Mouse (Mus musculus) lung, postnatal 25 days (tissue): Measurements from ENCODE around the gene Hist1h2ap.
"Not testable (repeated sequence)": the region's sequence is repeated elsewhere in the genome, so short reads cannot be mapped to it uniquely, and the experiment has no call there.

Experiments
- DNase-seq: peaks from one replicate; pipeline ENCODE4 v3.0.0; 2022; ENCODE audit warnings: low spot score

Hist1h2ap gene

DNA sequence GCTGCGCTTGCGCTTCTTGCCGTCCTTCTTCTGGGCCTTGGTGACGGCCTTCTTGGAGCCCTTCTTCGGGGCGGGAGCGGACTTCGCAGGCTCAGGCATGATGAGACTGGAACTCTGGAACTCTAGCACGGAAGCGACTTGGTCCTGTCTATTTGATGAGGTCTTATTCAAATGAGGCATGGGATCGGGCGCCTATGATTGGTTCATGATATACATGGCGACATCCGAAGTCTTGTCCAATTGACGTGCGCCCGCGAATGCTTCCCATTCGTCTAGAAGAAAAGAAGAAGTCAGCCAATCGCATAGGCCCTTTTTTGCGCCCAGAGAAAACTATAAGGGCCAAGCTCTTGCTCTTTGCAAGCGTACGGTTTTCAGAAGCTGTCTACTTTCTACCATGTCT, 23.2 kb downstream of the Hist1h2ap start, which contains the start of the genes Hist1h2bq and Hist1h2ao:
TSS of gene Hist1h2bq (minus strand) at position 125 of the 400 bp plus-strand sequence.
TSS of gene Hist1h2ao (plus strand) at position 393 of the 400 bp plus-strand sequence.
- not testable (repeated sequence) for DNase-seq

DNA sequence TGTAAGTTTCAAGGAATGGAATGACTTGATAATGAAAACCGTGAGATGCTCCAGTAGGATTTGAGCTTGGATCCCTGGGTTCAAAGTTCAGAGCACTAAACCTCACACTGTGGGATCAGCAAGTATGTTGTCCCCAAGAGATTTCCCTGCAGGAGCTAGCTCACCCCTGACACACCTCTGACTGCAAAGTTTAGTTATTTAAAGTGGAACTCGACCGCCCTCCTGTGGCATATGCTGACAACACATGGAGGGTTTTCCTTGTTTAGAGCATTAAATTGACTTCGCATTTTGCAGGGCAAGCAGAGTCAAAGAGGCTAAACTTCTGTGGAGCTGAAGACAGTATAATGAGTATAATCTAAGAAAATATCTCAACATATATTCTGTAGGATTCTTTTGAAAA, 30.2 kb downstream of the Hist1h2ap start:
- not testable (repeated sequence) for DNase-seq

DNA sequence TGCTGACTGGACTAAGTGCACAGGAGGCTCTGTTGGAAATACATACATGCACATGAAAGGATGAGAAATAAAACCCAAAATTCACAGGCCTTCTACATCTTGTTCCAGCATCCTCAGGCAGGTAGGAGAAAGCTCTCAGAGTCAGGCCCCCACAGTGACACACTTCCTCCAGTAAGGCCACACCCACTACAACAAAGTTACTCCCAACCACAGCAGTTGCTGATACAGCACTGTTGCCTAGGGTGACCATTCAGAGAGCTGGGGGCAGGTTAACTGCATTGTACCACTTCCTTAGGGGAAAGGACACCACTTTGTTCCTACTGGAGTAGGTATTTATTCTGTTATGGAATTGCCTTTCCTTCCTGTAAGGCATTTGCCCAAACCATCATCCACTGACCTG, 36.1 kb downstream of the Hist1h2ap start:
- DNase-seq, result not testable (repeated sequence)

DNA sequence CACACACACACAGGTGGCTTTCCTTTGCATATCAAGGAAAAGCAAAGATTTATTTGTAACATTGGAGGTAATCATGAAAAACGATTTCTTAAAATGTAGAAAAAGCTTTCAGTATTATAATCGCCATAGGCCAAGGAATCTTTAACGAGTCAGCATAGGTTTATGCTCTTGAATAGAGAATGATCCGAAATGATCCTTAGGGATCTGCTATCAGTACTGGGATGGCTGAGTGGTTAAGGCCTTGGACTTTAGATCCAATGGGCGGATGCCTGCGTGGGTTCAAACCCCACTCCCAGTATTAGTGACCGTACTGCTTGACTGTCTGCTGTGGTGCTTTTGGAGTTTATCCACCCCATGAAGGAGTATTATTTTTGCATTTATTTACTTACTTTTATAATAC, 37.7 kb downstream of the Hist1h2ap start:
- DNase-seq, result no peak

DNA sequence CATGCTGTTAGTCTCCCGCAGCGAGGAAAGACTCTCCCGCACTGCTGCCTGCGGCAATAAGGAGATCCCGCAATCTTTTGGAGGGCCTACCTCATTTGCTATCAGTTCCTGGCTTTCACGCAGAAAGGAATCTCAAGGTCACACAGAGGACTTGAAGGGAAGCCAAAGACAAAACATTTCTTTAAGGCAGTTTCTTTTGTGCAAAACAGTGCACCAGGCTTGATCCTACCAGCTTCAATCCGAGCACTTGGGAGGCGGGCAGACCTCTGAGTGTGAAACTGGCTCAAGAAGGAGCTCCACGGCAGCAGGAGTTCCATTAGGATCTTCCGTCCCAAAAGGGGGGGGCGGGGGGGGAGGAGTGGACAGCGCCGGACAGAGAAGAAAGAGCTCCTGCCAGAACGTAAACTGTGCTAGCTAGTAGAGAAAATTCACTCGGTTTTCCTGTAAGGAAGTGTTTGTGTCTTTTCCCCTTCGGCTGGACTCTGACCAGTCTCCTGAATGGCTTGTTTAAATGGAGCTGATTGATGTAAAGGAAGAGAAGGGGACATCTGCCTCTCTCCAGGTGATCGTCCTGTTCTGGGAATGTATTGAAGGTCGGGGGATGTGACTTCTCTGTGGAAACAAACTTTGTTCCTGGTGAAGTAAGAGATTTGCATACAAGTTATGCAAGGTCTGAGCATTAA, 42.6 kb downstream of the Hist1h2ap start:
- DNase-seq, result no peak

DNA sequence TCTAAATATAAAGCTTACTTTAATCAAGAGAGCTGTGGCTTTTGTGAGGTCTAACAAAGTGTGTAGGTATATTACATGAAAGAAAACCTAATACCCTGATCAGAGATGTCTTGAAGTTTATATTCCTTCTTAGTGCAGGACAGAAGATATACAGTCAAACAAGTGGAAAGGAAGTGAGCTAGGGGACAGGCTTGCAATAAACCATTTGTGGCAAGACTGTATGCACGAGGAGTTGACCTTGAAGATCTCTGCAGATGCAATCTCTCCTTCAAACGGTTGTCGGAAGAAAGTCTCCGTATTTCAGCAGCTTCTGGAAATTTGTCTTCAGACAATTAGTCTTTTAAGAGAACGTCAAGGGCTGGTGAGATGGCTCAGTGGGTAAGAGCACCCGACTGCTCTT, 43.4 kb downstream of the Hist1h2ap start:
- DNase-seq, result no peak

DNA sequence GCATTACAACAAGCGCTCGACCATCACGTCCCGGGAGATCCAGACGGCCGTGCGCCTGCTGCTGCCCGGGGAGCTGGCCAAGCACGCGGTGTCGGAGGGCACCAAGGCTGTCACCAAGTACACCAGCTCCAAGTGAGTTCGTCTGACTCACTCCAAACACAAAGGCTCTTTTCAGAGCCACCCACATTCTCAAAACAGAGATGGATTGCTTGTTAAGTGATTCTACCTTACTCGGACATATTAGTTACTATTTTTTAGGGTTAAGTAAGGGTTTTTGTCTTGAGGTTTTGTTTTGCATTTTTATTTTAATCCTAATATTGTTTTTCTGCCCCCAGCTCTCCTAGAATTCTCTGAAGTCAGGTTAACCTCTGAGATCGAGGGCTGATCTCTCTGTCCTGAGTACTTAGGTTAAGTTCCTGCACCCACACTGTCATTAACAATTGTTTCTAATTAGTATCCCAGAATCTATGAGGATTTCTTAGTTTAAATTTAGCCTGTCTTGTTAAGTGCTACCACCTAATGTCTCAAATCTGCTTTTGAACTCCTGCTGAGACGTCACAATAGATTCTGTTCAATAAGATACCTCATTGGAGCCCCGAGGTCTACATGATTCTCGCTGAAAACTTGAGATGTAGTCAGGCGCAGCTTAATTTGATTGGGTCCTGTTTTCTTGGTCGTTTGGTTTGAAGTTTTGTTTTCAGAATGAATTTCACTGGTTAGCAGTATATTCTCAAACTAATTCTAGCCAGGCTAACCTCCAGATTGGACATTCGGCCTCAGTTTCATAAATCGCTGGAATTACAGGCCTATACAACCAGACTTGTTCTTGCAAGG, 45.3 kb downstream of the Hist1h2ap start:
- no peak for DNase-seq

DNA sequence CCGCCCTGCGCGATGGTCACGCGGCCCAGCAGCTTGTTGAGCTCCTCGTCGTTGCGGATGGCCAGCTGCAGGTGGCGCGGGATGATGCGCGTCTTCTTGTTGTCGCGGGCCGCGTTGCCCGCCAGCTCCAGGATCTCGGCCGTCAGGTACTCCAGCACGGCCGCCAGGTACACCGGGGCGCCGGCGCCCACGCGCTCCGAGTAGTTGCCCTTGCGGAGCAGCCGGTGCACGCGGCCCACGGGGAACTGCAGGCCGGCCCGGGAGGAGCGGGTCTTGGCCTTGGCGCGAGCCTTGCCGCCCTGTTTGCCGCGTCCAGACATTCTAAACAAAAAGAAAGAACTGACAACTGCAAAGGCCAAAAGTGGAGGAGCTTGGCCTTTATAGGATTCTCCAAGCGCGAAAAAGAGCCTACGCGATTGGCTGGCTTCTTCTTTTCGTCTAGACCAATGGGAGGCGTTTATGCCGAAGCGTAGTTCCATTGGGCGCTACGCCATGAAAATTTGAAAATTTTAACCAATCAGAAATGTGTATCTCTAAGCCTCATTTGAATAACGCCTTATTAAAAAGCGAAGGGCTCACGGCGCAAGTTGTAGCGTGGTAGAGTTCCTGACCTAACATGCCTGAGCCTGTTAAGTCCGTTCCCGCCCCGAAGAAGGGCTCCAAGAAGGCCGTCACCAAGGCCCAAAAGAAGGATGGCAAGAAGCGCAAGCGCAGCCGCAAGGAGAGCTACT, 46.2 kb downstream of the Hist1h2ap start, which contains the start of the genes Hist1h2an and Hist1h2bp:
TSS of gene Hist1h2an (minus strand) at position 320 of the 731 bp plus-strand sequence.
TSS of gene Hist1h2bp (plus strand) at position 563 of the 731 bp plus-strand sequence.
- peak; percentile 96 for DNase-seq

DNA sequence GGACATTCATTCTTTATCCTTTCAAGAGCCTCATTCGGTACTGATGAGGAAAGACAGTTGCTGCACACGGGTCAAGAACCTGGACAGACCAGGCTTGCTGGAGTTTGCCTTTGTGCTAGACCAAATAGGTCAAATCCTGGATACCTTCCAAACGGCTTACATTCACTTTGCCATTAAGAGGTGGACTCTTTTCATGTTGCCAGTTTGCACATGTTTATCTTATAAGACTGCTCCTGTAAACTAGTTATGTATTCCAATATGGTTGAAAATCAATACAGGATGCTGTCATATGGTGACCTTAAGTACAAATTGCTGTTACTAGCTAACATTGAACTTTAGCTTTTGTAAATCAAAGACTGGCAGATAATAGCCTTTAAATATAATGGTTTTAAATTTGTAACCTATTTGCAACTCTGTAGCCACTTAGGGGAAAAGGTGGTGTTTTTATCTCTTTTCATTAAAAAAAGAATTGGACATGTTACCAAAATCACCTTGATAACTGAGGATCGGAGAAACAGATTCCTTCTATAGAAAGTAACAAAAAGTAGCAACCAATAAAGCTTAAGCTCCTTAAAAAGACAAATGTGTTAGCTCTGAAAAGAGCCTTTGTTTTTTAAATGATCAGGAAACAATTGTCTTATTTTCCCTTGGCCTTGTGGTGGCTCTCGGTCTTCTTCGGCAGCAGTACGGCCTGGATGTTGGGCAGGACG, 47.0 kb downstream of the Hist1h2ap start:
- no peak for DNase-seq

DNA sequence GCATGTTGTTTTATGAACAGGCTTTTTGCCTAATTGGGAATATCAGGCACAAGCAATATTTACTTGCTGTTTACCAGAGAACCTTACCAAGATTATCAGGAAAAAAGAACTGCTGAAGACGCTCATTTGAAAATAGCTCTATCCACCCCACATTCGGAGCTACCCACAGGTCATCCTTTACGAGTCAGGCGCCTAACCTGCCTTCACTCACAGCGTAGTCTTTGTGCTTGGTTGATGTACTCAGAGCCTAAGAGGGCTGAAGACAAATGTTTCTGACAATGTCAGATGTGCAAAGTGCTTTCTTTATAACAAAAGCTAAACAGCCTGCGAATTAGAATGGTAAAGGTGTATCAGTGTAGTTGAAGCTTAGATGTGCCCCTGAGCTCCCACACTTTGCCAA, 49.0 kb downstream of the Hist1h2ap start:
- no peak for DNase-seq

DNA sequence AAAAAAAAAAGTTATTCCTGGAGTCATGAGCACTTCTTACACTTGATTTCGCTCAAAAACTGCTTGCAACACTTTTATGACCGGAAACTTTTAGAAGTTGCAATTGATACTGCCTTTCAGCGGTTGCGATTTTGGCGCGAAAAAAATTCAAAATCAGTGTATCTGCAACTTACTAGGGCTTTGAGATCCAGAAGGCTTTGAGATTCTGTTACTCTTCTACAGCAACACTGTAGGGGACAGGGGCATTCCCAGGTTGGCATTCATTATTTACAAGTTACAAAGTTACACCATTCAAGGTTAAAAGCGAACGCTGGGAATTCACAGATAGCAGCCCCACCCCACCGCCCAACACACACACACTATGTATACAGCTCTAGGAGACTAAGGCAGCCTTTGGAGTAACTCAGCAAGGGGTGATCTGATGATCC, 49.6 kb downstream of the Hist1h2ap start:
- peak; percentile 11 for DNase-seq

DNA sequence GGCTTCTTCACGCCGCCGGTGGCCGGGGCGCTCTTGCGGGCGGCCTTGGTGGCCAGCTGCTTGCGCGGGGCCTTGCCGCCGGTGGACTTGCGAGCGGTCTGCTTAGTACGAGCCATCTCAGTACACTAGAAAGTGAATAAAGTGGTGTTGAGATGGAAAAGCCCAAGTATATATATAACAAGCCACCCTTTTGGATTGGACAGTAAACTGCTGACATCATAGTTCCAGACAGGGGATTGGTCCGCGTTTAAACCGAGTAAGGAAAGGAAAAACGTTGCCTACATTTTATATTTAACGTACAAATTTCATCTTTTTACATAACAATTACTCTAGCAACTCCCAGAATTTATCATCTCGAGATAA, 50.1 kb downstream of the Hist1h2ap start, which contains the start of gene Hist1h3i:
TSS of gene Hist1h3i (minus strand) at position 116 of the 363 bp plus-strand sequence.
- DNase-seq, result peak; percentile 85
